Mouse (Mus musculus): Measurements from ENCODE around the gene Ccdc182. TPM values are rescaled to one million over a fixed set of nuclear protein-coding genes. Genes with fewer than 3 reads are reported as not detected.

The Ccdc182 gene
- polyA plus RNA-seq, 1 experiment from 2014 or later, result not detected

DNA sequence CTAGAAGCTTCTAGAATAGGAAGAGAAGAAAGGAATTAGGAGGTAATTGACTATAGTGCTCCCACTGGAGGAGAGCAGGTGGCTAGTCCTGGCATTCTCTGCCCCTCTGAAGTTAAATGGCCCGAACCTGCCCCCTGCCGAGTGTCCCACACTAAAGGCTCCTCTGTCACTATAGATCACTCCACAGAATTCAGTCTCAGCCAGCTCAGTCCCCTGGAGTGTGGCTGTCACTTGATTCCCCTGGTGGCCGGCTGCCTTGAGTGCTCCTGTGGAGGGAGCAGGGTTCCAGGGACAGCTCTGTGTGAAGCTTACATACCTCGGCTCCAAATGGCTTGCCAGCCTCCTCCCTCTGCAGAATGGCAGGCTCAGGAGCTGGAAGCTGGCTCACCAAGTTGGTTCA is 33.2 kb downstream of the Ccdc182 start:
- DNase-seq (ENCODE audit: low spot score), result no peak

DNA sequence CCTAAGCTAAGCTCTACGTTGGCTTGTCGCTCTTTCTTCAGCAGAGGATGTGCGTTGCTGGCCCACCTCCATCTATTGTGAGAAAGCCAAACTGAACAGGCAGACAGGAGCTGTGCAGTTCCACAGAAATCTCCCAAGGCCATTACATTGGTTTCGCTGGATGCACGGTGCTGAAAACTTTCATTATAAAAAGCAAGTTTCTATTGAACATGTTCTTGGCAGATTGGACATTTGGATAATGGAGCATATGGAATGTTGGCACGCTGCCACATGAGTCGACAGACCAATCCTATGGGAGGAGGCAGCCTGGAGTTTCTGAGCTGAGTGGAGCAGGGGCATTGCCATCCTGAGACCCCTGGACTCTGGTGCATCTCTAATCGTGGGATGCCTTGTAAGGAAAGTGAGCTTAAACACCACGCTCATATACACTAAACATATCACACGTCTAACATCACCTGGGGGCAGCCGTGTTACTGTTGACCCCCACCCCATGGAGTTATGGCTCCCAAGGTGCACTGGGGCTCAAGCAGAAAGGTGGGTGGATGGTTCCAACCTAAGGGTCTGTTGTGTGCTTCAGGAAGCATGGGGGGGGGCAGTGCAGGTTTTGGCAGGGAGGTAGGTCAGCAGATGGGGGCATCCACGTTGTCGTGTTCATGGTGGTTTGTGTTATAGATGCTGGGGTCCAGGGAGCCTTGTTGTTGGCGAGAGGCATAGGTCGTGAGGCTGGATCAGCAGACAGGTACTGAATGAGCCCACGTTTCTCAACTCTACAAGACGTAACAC is 35.1 kb downstream of the Ccdc182 start:
- DNase-seq (ENCODE audit: low spot score), result no peak

DNA sequence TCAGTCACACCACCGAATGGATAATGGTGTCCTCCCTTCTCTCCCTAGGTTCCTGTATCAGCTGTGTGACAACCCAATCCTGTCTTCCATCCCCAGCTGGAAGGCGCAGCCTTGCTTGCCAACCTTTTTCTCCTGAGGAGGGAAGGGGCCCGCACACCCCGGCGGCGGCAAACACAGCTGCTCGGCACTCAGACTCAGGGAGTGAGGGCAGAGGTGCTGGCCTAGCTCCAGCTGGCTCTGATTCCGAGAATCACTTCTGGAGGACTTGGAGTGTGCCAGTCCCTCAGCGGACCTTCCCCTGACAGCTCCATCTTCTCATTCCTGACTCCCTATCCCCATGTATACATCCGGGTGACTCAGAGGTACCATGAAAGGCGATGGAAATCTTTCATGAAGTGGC is 36.9 kb downstream of the Ccdc182 start:
- no peak for DNase-seq (ENCODE audit: low spot score)

DNA sequence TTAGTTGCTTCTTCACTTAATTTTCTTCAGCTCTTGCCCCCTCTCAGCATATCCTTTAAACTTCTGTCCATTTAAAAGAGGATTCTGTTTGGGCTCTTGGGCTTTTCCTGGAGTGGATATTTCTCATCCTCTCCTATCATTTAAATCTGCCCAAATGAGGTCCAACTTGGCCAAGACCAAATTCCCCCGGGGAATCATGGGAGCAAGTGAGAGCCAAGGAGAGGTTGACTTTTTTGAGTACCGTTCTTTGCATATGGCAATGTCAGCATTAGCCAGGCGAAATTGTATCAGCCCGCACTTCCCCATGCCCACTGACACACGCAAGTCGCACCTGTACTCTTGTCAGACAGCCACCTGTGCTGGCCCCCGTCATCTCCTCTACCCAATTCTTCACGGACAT is 37.9 kb downstream of the Ccdc182 start:
- no peak for DNase-seq (ENCODE audit: low spot score)

DNA sequence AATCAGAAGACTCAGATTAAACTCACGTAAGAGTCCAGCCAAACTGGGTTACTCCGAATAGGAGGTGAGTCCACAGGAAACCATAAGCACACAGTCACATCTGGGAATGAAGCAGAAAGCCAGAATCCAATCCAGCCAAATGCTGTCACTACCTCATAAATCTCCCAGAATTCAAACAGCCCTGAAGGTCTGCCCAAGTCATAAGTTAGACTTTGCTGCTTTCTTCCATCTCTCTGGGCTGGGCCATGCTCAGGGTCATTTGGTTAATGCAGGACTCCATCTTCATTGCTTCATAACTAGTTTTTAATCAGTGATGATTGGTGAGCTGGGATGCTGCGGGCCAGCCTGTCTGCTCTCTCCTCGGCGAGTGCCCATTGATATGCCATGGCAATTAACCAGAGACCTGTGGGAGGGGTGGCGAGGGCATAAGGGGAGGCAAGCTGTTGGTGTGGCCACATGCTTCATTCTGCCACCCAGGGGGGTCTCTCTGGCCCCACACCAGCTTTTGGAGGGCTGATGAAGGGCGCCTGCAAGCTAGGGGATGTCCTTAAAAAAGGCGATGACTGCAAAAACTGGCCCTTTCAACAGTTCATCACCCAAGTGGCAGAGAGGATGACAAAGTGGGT is 38.6 kb downstream of the Ccdc182 start:
- DNase-seq (ENCODE audit: low spot score), result no peak

DNA sequence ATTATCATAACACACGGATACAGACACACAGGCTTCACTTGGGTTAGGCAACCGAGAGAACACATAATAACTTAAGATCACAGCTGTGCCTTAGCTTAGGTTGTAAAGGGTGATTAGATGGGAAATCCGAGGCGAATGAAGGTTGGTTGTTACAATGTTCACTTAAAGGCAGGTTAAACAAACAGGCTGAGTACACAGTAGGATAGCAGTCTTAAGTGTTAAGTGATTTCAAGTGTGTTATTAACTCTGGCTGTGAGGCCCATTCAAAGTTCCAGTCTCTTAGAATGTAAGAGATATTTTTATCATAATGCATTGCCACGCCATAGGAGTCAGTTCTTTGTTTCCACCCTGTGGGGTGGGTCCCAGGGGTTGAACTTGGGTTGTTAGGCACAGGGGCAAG is 41.0 kb downstream of the Ccdc182 start:
- no peak for DNase-seq (ENCODE audit: low spot score)

DNA sequence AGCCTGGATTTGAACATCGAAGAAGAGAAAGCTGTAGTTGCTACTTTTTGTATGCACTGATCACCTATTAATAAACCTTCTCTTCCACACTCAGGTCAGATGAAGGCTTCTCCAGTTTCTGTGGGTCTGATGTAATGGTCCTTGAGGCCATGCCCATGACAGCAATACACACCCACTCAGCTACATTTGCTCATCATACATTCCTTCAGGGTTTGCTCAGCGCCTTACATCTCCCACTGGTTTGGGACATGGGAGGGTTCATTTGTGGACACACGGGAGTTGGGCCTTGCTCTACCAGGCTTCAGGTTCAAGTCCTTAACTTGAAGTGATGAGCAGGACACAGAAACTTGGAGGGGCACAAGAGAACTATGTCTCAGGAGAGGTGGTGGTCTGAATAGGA is 44.1 kb downstream of the Ccdc182 start:
- DNase-seq (ENCODE audit: low spot score), result no peak

Other genes starting within 250 kb of the Ccdc182 start
- gene Srsf1, start 246.7 kb upstream of the Ccdc182 start, polyA plus RNA-seq (2015; fragmentation: Nextera tagmentation; extraction: Ambion mirVana), result 308 and 311 TPM in 2 replicates
- gene Vezf1, start 225.8 kb upstream of the Ccdc182 start, polyA plus RNA-seq (2015; fragmentation: Nextera tagmentation; extraction: Ambion mirVana), result 32.8 and 33.1 TPM in 2 replicates
- 10.7 and 11.4 TPM in 2 replicates for gene Cuedc1, start 196.0 kb upstream of the Ccdc182 start, polyA plus RNA-seq (2015; fragmentation: Nextera tagmentation; extraction: Ambion mirVana)
- 90.0 and 95.0 TPM in 2 replicates for gene Mrps23, start 89.7 kb upstream of the Ccdc182 start, polyA plus RNA-seq (2015; fragmentation: Nextera tagmentation; extraction: Ambion mirVana)

All from thymus, postnatal 0 days (tissue).